Mouse (Mus musculus) C2C12 (cell line): ENCODE measurements around the gene Gm43638.

Experiments used
- CEBPB ChIP-seq: IDR thresholded peaks from one replicate; pipeline ENCODE4 v1.6.1; 2011; ENCODE audit warnings: low read depth, mild to moderate bottlenecking, control low read depth, moderate library complexity
- CTCF ChIP-seq: IDR thresholded peaks from one replicate; pipeline ENCODE4 v1.5.1; 2011; ENCODE audit not compliant: control insufficient read depth, insufficient read depth, insufficient read length
- FOSL1 ChIP-seq: IDR thresholded peaks from one replicate; pipeline ENCODE4 v1.8.0; 2011; ENCODE audit warnings: mild to moderate bottlenecking, low read length; ENCODE audit not compliant: poor library complexity, insufficient read depth, severe bottlenecking
- MAX ChIP-seq: IDR thresholded peaks from one replicate; pipeline ENCODE4 v1.6.1; 2011; ENCODE audit warnings: mild to moderate bottlenecking, control low read depth
- MYOD1 ChIP-seq: IDR thresholded peaks from one replicate; pipeline ENCODE4 v1.6.1; 2011; ENCODE audit warnings: low read depth; ENCODE audit not compliant: control insufficient read depth, insufficient read length
- MYOG ChIP-seq: IDR thresholded peaks from one replicate; pipeline ENCODE4 v1.6.1; 2011; ENCODE audit not compliant: control insufficient read depth, insufficient read length; ENCODE audit errors: extremely low read depth
- USF1 ChIP-seq: IDR thresholded peaks from one replicate; pipeline ENCODE4 v1.6.1; 2011; ENCODE audit warnings: low read depth, mild to moderate bottlenecking, control low read depth, moderate library complexity

DNA sequence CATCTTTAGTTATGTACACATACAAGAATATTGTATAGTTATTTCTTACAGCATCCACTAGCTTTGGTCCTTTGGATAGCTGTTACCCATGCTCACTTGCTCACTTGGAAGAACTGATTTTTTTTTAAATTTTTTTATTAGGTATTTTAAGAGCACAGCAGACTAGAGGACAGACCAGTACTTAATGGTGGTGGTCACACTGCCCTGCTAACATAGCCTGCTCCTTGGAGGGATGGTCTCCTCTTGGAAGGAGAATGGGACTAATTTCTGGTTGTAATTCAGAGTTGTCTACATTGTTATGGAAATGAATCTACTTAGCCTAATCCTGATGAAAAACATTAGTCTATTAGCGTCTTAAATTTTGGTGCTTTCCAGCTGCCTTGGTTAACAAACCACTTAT lies 27.8 kb downstream of the Gm43638 start:
- no peak for TF ChIP-seq CTCF
- no peak for TF ChIP-seq MAX
- no peak for TF ChIP-seq USF1
- no peak for TF ChIP-seq MYOG
- no peak for TF ChIP-seq MYOD1
- TF ChIP-seq CEBPB, result no peak
- TF ChIP-seq FOSL1, result no peak
